Mouse (Mus musculus) frontal cortex, postnatal 14 days (tissue): ENCODE measurements around the gene Rcbtb2.
"Not testable (repeated sequence)": the region's sequence is repeated elsewhere in the genome, so short reads cannot be mapped to it uniquely, and the experiment has no call there.

ENCODE experiments used
- DNase-seq, 2 experiments: peaks; one replicate each; pipeline ENCODE4 v3.0.0; 2022; ENCODE audit warnings: low spot score in 2 of 2

The Rcbtb2 gene

GRCm38 (mm10) chr14:73122923-73123278, at the start of gene Rcbtb2:
TSS of gene Rcbtb2 (plus strand) at chr14:73123037.
- DNase-seq, result no peak

GRCm38 (mm10) chr14:73083563-73083962, 39.3 kb upstream of the Rcbtb2 start:
- no peak for DNase-seq

GRCm38 (mm10) chr14:73086425-73086824, 36.4 kb upstream of the Rcbtb2 start:
- no peak for DNase-seq

- DNase-seq, result no peak
Measured at GRCm38 (mm10) chr14:73087247-73087646, 35.6 kb upstream of the Rcbtb2 start.

- no peak for DNase-seq
Measured at GRCm38 (mm10) chr14:73087746-73088145, 35.1 kb upstream of the Rcbtb2 start.

GRCm38 (mm10) chr14:73088224-73088623, 34.6 kb upstream of the Rcbtb2 start:
- no peak for DNase-seq

GRCm38 (mm10) chr14:73092871-73093270, 30.0 kb upstream of the Rcbtb2 start:
- DNase-seq, result no peak

- DNase-seq, result no peak
Measured at GRCm38 (mm10) chr14:73094802-73095550, 27.9 kb upstream of the Rcbtb2 start.

- DNase-seq, result peak in 1 of 2 experiments; percentile 38
Measured at GRCm38 (mm10) chr14:73098677-73099387, 24.0 kb upstream of the Rcbtb2 start.

GRCm38 (mm10) chr14:73102270-73102865, 20.5 kb upstream of the Rcbtb2 start:
- DNase-seq, result no peak

GRCm38 (mm10) chr14:73102986-73103385, 19.9 kb upstream of the Rcbtb2 start:
- DNase-seq, result not testable (repeated sequence)

GRCm38 (mm10) chr14:73104913-73105312, 17.9 kb upstream of the Rcbtb2 start:
- DNase-seq, result no peak

- DNase-seq, result no peak
Measured at GRCm38 (mm10) chr14:73105407-73106185, 17.2 kb upstream of the Rcbtb2 start.

GRCm38 (mm10) chr14:73106234-73106711, 16.6 kb upstream of the Rcbtb2 start:
- DNase-seq, result peak in 1 of 2 experiments; percentile 60

GRCm38 (mm10) chr14:73106957-73107356, 15.9 kb upstream of the Rcbtb2 start:
- DNase-seq, result no peak

- DNase-seq, result no peak
Measured at GRCm38 (mm10) chr14:73107371-73107770, 15.5 kb upstream of the Rcbtb2 start.

- DNase-seq, result no peak
Measured at GRCm38 (mm10) chr14:73107952-73108351, 14.9 kb upstream of the Rcbtb2 start.

- no peak for DNase-seq
Measured at GRCm38 (mm10) chr14:73110682-73111081, 12.2 kb upstream of the Rcbtb2 start.

GRCm38 (mm10) chr14:73111091-73111490, 11.7 kb upstream of the Rcbtb2 start:
- DNase-seq, result no peak

- DNase-seq, result no peak
Measured at GRCm38 (mm10) chr14:73112186-73112840, 10.5 kb upstream of the Rcbtb2 start.

- not testable (repeated sequence) for DNase-seq
Measured at GRCm38 (mm10) chr14:73114952-73115351, 7.9 kb upstream of the Rcbtb2 start.
